Mouse (Mus musculus) MEL (cell line): ENCODE measurements around the gene Triobp. TPM values are rescaled to one million over a fixed set of nuclear protein-coding genes. Genes with fewer than 3 reads are reported as not detected.

Source experiments
- DNase-seq: peaks from one replicate; pipeline ENCODE4 v3.0.0; 2011; ENCODE audit warnings: low read depth, low spot score
- H3K27ac ChIP-seq: 2 replicates; pipeline ENCODE4 v1.5.1; 2012; ENCODE audit warnings: low read depth, mild to moderate bottlenecking, control low read depth, low read length, moderate library complexity; ENCODE audit not compliant: control insufficient read depth
- H3K27me3 ChIP-seq, 2 experiments: fragments of 150-350 bp in 1 of 2; sonication (generic) in 1 of 2; 2 replicates each; pipeline ENCODE4 v1.6.1; 2012; ENCODE audit warnings: low read length in 2 of 2, mild to moderate bottlenecking in 2 of 2, improper control_type of control experiment in 1 of 2, moderate library complexity in 1 of 2; ENCODE audit not compliant: insufficient read depth in 2 of 2, control insufficient read depth in 1 of 2
- H3K36me3 ChIP-seq, 2 experiments: 2 replicates each; pipeline ENCODE4 v1.6.1; 2012 to 2014; ENCODE audit warnings: low read length in 2 of 2, improper control_type of control experiment in 1 of 2, inconsistent platforms in 1 of 2, mild to moderate bottlenecking in 1 of 2; ENCODE audit not compliant: insufficient read depth in 2 of 2, control insufficient read depth in 1 of 2
- H3K4me1 ChIP-seq, 2 experiments: fragments of 150-350 bp in 1 of 2; sonication (generic) in 1 of 2; 2 replicates each; pipeline ENCODE4 v1.6.1; 2012; ENCODE audit warnings: low read length in 2 of 2, improper control_type of control experiment in 1 of 2, mild to moderate bottlenecking in 1 of 2; ENCODE audit not compliant: insufficient read depth in 2 of 2, control insufficient read depth in 1 of 2
- H3K4me3 ChIP-seq, 2 experiments: fragments of 150-350 bp in 1 of 2; sonication (generic) in 1 of 2; 2 replicates each; pipeline ENCODE4 v1.5.1; 2012; ENCODE audit warnings: low read depth in 2 of 2, low read length in 2 of 2, mild to moderate bottlenecking in 2 of 2, moderate library complexity in 2 of 2, control low read depth in 1 of 2, improper control_type of control experiment in 1 of 2; ENCODE audit not compliant: control insufficient read depth in 1 of 2, insufficient read depth in 1 of 2
- H3K79me2 ChIP-seq: 2 replicates; pipeline ENCODE4 v1.6.1; 2012; ENCODE audit warnings: mild to moderate bottlenecking, low read length, moderate library complexity; ENCODE audit not compliant: control insufficient read depth, poor library complexity, insufficient read depth
- H3K9ac ChIP-seq: 2 replicates; pipeline ENCODE4 v1.6.1; 2012; ENCODE audit warnings: low read depth, mild to moderate bottlenecking, control low read depth, low read length, moderate library complexity; ENCODE audit not compliant: control insufficient read depth, poor library complexity, severe bottlenecking
- H3K9me3 ChIP-seq: fragments of 150-350 bp; sonication (generic); replicated peaks from 2 replicates; pipeline ENCODE4 v1.6.1; 2012; ENCODE audit warnings: mild to moderate bottlenecking, low read length, improper control_type of control experiment, moderate library complexity; ENCODE audit not compliant: insufficient read depth
- BHLHE40 ChIP-seq: IDR thresholded peaks from 2 replicates; pipeline ENCODE4 v1.6.1; 2012; ENCODE audit warnings: low read depth, mild to moderate bottlenecking, inconsistent platforms, low read length, improper control_type of control experiment, borderline replicate concordance
- CHD1 ChIP-seq: IDR thresholded peaks from 2 replicates; pipeline ENCODE4 v1.6.1; 2012; ENCODE audit warnings: low read depth, mild to moderate bottlenecking, inconsistent platforms, low read length, improper control_type of control experiment
- E2F4 ChIP-seq: IDR thresholded peaks from 2 replicates; pipeline ENCODE4 v1.6.1; 2011; ENCODE audit warnings: low read depth, low read length, improper control_type of control experiment, borderline replicate concordance
- EP300 ChIP-seq, 2 experiments: IDR thresholded peaks; 2 replicates each; pipeline ENCODE4 v1.6.1; 2011; ENCODE audit warnings: improper control_type of control experiment in 2 of 2, low read length in 2 of 2, low read depth in 1 of 2, mild to moderate bottlenecking in 1 of 2
- ETS1 ChIP-seq: IDR thresholded peaks from 2 replicates; pipeline ENCODE4 v1.6.1; 2012; ENCODE audit warnings: low read depth, mild to moderate bottlenecking, inconsistent platforms, low read length, improper control_type of control experiment, moderate library complexity
- GATA1 ChIP-seq: IDR thresholded peaks from 2 replicates; pipeline ENCODE4 v1.6.1; 2011; ENCODE audit warnings: low read depth, low read length, improper control_type of control experiment
- JUND ChIP-seq: IDR thresholded peaks from 2 replicates; pipeline ENCODE4 v1.6.1; 2011; ENCODE audit warnings: low read depth, mild to moderate bottlenecking, improper control_type of control experiment, low read length
- KAT2A ChIP-seq: conservative IDR thresholded peaks from 2 replicates; pipeline ENCODE4 v1.6.1; 2012; ENCODE audit warnings: low read depth, low read length, improper control_type of control experiment, inconsistent platforms
- MAZ ChIP-seq: IDR thresholded peaks from 2 replicates; pipeline ENCODE4 v1.6.1; 2012; ENCODE audit warnings: low read depth, mild to moderate bottlenecking, inconsistent platforms, low read length, improper control_type of control experiment
- MXI1 ChIP-seq: IDR thresholded peaks from 2 replicates; pipeline ENCODE4 v1.6.1; 2011; ENCODE audit warnings: mild to moderate bottlenecking, low read depth, low read length, improper control_type of control experiment
- MYC ChIP-seq: IDR thresholded peaks from 2 replicates; pipeline ENCODE4 v1.6.1; 2011; ENCODE audit warnings: low read depth, mild to moderate bottlenecking, low read length, improper control_type of control experiment, moderate library complexity
- NRF1 ChIP-seq: IDR thresholded peaks from 2 replicates; pipeline ENCODE4 v1.6.1; 2014; ENCODE audit warnings: low read depth, mild to moderate bottlenecking, inconsistent platforms, low read length, improper control_type of control experiment, moderate library complexity; ENCODE audit not compliant: poor library complexity, insufficient read depth, severe bottlenecking
- POLR2A ChIP-seq, 2 experiments: IDR thresholded peaks; 2 replicates each; pipeline ENCODE4 v1.6.1; 2011 to 2012; ENCODE audit warnings: low read length in 2 of 2, mild to moderate bottlenecking in 2 of 2, control low read depth in 1 of 2, improper control_type of control experiment in 1 of 2, low read depth in 1 of 2, moderate library complexity in 1 of 2; ENCODE audit not compliant: control insufficient read depth in 1 of 2, insufficient read depth in 1 of 2, poor library complexity in 1 of 2
- RAD21 ChIP-seq: IDR thresholded peaks from 2 replicates; pipeline ENCODE4 v1.6.1; 2011; ENCODE audit warnings: mild to moderate bottlenecking, low read depth, low read length, improper control_type of control experiment
- SIN3A ChIP-seq: IDR thresholded peaks from 2 replicates; pipeline ENCODE4 v1.6.1; 2012; ENCODE audit warnings: low read length, improper control_type of control experiment, inconsistent platforms
- TCF12 ChIP-seq: IDR thresholded peaks from 2 replicates; pipeline ENCODE4 v1.6.1; 2014; ENCODE audit warnings: low read depth, mild to moderate bottlenecking, inconsistent platforms, low read length, improper control_type of control experiment, moderate library complexity
- USF1 ChIP-seq: IDR thresholded peaks from 2 replicates; pipeline ENCODE4 v1.6.1; 2014; ENCODE audit warnings: low read depth, mild to moderate bottlenecking, inconsistent platforms, low read length, improper control_type of control experiment, moderate library complexity
- USF2 ChIP-seq, 2 experiments: IDR thresholded peaks; 2 replicates each; pipeline ENCODE4 v1.6.1; 2011 to 2012; ENCODE audit warnings: improper control_type of control experiment in 2 of 2, low read length in 2 of 2, borderline replicate concordance in 1 of 2, inconsistent platforms in 1 of 2, low read depth in 1 of 2, mild to moderate bottlenecking in 1 of 2; ENCODE audit not compliant: insufficient read depth in 1 of 2
- ZC3H11A ChIP-seq: IDR thresholded peaks from 2 replicates; pipeline ENCODE4 v1.6.1; 2012; ENCODE audit warnings: low read depth, mild to moderate bottlenecking, inconsistent platforms, low read length, improper control_type of control experiment
- ZKSCAN1 ChIP-seq: IDR thresholded peaks from 2 replicates; pipeline ENCODE4 v1.6.1; 2012; ENCODE audit warnings: low read depth, mild to moderate bottlenecking, inconsistent platforms, low read length, improper control_type of control experiment, moderate library complexity
- ZMIZ1 ChIP-seq: IDR thresholded peaks from 2 replicates; pipeline ENCODE4 v1.6.1; 2012; ENCODE audit warnings: low read depth, mild to moderate bottlenecking, inconsistent platforms, low read length, improper control_type of control experiment, moderate library complexity
- polyA plus RNA-seq, 2 experiments: library from polyadenylated mRNA; stranded (reverse) in 1 of 2; unstranded in 1 of 2; fragments of >175 nt in 1 of 2; fragments of >200 nt in 1 of 2; gene quantifications; 2 replicates each; pipeline versions ENCODE4 v1.2.1 to v1.2.4; 2012; ENCODE audit warnings: low replicate concordance in 2 of 2, low read depth in 1 of 2; ENCODE audit not compliant: insufficient read length in 2 of 2, insufficient read depth in 1 of 2, missing spikeins in 1 of 2
- total RNA-seq: library from RNA; depleted of rRNA; stranded (reverse); fragments of 300-350 nt; gene quantifications from 2 replicates; pipeline ENCODE4 v1.2.3, GENCODE M21; 2012

The Triobp gene
- total and polyA plus RNA-seq, 3 experiments = 18.4 to 31.3 TPM; not detected in 1

- Histone ChIP-seq H3K9ac (peak overlapping the region; percentile 91), H3K9me3 (no peaks in the 10 kb centered on the region), H3K36me3 (peaks cover 0 to 15% of the 10 kb centered on the region in 2 experiments; a peak in 2 of 4 replicates), H3K27me3 (no peaks in the 10 kb centered on the region), H3K79me2 (peaks cover 12% of the 10 kb centered on the region), H3K4me1 (peaks cover 11 to 24% of the 10 kb centered on the region in 2 experiments), H3K4me3 (peak overlapping the region; percentile 93 to 97), H3K27ac (peak overlapping the region; percentile 56)
- DNase-seq = no peak
- TF ChIP-seq POLR2A (IDR thresholded peaks at IDR 0.05; ENCODE audit: control insufficient read depth in 1 of 2, insufficient read depth in 1 of 2, low read depth in 1 of 2, low read length in 2 of 2, poor library complexity in 1 of 2) = 0 out of 4 replicates have a peak, but pooled peaks of 1 of the 2 experiments have one; percentile 9
- TF ChIP-seq SIN3A = no peak
- TF ChIP-seq TCF12 = no peak
- no peak for TF ChIP-seq MAZ
- TF ChIP-seq RAD21 = no peak
- TF ChIP-seq E2F4 = no peak
- no peak for TF ChIP-seq KAT2A
- TF ChIP-seq MXI1 = peak; percentile 11; the same call in 1 of the 2 replicates
- TF ChIP-seq EP300 (IDR thresholded peaks at IDR 0.05; ENCODE audit: low read depth in 1 of 2, low read length in 2 of 2) = no peak
- TF ChIP-seq ETS1 = no peak
Observed at GRCm38 (mm10) chr15:78900585-78901421, 46.7 kb upstream of the Triobp start.

- DNase-seq = no peak
- H3K4me1 ChIP-seq = peaks cover 11 to 22% of the 10 kb centered on the region in 2 experiments
- H3K9ac ChIP-seq = no peak overlapping the region
- no peak overlapping the region for H3K27ac ChIP-seq
- H3K4me3 ChIP-seq = no peak overlapping the region
- no peaks in the 10 kb centered on the region for H3K27me3 ChIP-seq
- H3K36me3 ChIP-seq = peaks cover 0 to 15% of the 10 kb centered on the region in 2 experiments; a peak in 2 of 4 replicates
- no peaks in the 10 kb centered on the region for H3K9me3 ChIP-seq
- peaks cover 12% of the 10 kb centered on the region for H3K79me2 ChIP-seq
- TF ChIP-seq ZC3H11A (no peak), MXI1 (no peak), NRF1 (no peak), USF2 (IDR thresholded peaks at IDR 0.05; ENCODE audit: borderline replicate concordance in 1 of 2, insufficient read depth in 1 of 2, low read depth in 1 of 2, low read length in 2 of 2) (no peak), JUND (no peak), MYC (no peak), GATA1 (no peak), RAD21 (no peak), CHD1 (no peak), SIN3A (no peak), ZMIZ1 (no peak), BHLHE40 (no peak), USF1 (no peak), TCF12 (no peak), ZKSCAN1 (no peak)
Observed at GRCm38 (mm10) chr15:78901422-78901789, 46.1 kb upstream of the Triobp start.
